Mouse (Mus musculus) embryonic facial prominence, embryonic 10.5 days (tissue): Measurements from ENCODE around the gene Car12. TPM values are rescaled to one million over a fixed set of nuclear protein-coding genes. Genes with fewer than 3 reads are reported as not detected.
"Not testable (repeated sequence)": the region's sequence is repeated elsewhere in the genome, so short reads cannot be mapped to it uniquely, and the experiment has no call there.

Experiments used
- DNase-seq: peaks from one replicate; pipeline ENCODE4 v3.0.0-alpha.2; 2017; ENCODE audit warnings: low spot score
- H3K27ac ChIP-seq: fragments of 300-500 bp; sonication (generic); replicated peaks from 2 replicates; pipeline ENCODE4 v1.5.1; 2016; ENCODE audit warnings: mild to moderate bottlenecking
- H3K27me3 ChIP-seq: fragments of 300-500 bp; sonication (generic); replicated peaks from 2 replicates; pipeline ENCODE4 v1.6.1; 2016; ENCODE audit warnings: low read depth, mild to moderate bottlenecking; ENCODE audit not compliant: poor library complexity, severe bottlenecking
- H3K36me3 ChIP-seq: fragments of 300-500 bp; sonication (generic); replicated peaks from 2 replicates; pipeline ENCODE4 v1.6.1; 2016; ENCODE audit warnings: mild to moderate bottlenecking, moderate library complexity
- H3K4me1 ChIP-seq: fragments of 300-500 bp; sonication (generic); 2 replicates; pipeline ENCODE4 v1.6.1; 2016
- H3K4me3 ChIP-seq: fragments of 300-500 bp; sonication (generic); 2 replicates; pipeline ENCODE4 v1.5.1; 2016; ENCODE audit warnings: mild to moderate bottlenecking, moderate library complexity
- H3K9me3 ChIP-seq: fragments of 300-500 bp; sonication (generic); 2 replicates; pipeline ENCODE4 v1.6.1; 2016; ENCODE audit warnings: mild to moderate bottlenecking
- WGBS: fragments of 180-500 bp; shearing (Covaris S2); methylation state at CpG from one replicate; pipeline ENCODE4 v1.1.7; 2016; 5-methylcytosine and 5-hydroxymethylcytosine counted together
- polyA plus RNA-seq: library from polyadenylated mRNA; unstranded; fragments of >200 nt; fragmentation: Nextera tagmentation; extraction: Ambion mirVana; gene quantifications from 2 replicates; pipeline ENCODE4 v1.2.1, GENCODE M21; 2016

The Car12 gene
- polyA plus RNA-seq, 1 experiment from 2014 or later = 6.5 TPM

GRCm38 (mm10) chr9:66796739-66797138 lies 83.3 kb downstream of the Car12 start, which contains the start of gene Gm10647:
TSS of gene Gm10647 (plus strand) at chr9:66797039.
- WGBS = 74% methylated on average over 5 of the region's 5 CpGs
- H3K27me3 ChIP-seq = peaks cover 9% of the 10 kb centered on the region
- peaks cover 19% of the 10 kb centered on the region for H3K4me1 ChIP-seq
- H3K9me3 ChIP-seq = no peaks in the 10 kb centered on the region
- H3K4me3 ChIP-seq = peak within 1 kb of the TSS; percentile 76
- H3K27ac ChIP-seq = peak within 1 kb of the TSS; percentile 92
- DNase-seq = no peak
- H3K36me3 ChIP-seq = no peaks in the 10 kb centered on the region

DNA sequence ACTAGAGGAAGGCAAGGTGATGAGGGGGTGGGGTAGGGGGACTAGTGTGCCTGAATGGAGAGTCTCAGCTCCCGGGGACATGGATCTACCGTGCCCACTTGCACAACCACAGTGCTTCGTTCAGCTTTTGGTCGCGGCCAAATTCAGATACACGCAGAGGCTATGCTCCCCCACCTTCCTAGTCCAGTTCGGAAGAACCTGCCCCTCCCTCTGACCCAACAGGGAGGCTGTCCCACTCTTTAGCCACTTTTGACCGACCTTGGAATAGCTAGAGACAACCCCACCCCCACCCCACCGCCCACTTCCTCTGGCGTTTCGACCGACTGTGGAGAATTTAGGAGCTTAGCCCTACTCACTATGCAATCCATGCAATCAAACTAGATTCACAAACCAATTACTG lies 88.5 kb downstream of the Car12 start:
- peaks cover 11% of the 10 kb centered on the region for H3K4me1 ChIP-seq
- 50% methylated on average over 12 of the region's 12 CpGs for WGBS
- H3K4me3 ChIP-seq = no peak overlapping the region
- no peaks in the 10 kb centered on the region for H3K36me3 ChIP-seq
- H3K27ac ChIP-seq = no peak overlapping the region
- no peak for DNase-seq
- peaks cover 52% of the 10 kb centered on the region for H3K27me3 ChIP-seq
- H3K9me3 ChIP-seq = no peaks in the 10 kb centered on the region

DNA sequence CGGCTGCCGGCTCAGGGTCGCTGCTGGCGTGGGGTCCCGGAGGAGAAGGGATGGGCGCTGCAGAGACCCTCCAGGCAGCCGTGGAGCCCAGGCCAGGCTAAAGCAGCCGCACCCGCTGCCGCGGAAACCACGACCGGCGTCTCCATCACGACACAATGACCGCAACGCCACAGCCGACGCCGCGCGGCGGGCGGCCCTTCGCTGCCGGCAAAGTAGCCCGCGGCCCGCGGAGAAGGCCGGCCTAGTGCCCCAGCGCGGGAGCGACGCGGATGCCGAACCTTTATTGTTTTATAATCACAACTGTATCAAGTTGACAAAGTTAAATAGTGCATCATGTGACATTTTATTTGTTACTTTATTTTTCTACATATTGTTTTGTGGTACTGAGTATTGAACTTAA lies 92.5 kb downstream of the Car12 start:
- H3K36me3 ChIP-seq, H3K9me3 ChIP-seq: not testable (repeated sequence)
- Histone ChIP-seq H3K27ac (peak overlapping the region; percentile 63; the same call in 1 of the 2 replicates), H3K4me1 (peaks cover 11% of the 10 kb centered on the region), H3K27me3 (peaks cover 66% of the 10 kb centered on the region), H3K4me3 (peak overlapping the region; percentile 51)
- peak; percentile 54 for DNase-seq
- WGBS = 1% methylated on average over 36 of the region's 37 CpGs

GRCm38 (mm10) chr9:66813392-66813791 lies 99.9 kb downstream of the Car12 start:
- Histone ChIP-seq H3K4me3 (no peak overlapping the region), H3K36me3 (no peaks in the 10 kb centered on the region), H3K4me1 (peaks cover 24% of the 10 kb centered on the region), H3K27ac (no peak overlapping the region), H3K9me3 (no peaks in the 10 kb centered on the region), H3K27me3 (peaks cover 4% of the 10 kb centered on the region; the same call in 1 of the 2 replicates)
- no peak for DNase-seq
- WGBS = 9% methylated on average over 2 of the region's 2 CpGs

Other genes with a start within 250 kb of the Car12 start
- 1.3 and 1.4 TPM in 2 replicates for gene Fbxl22, start 199.1 kb upstream of the Car12 start, polyA plus RNA-seq
- gene Usp3, start 120.5 kb upstream of the Car12 start, polyA plus RNA-seq = 103 and 106 TPM in 2 replicates
- gene Aph1b, start 81.8 kb downstream of the Car12 start, polyA plus RNA-seq = 9.5 and 9.6 TPM in 2 replicates
- gene Gm10647, start 83.4 kb downstream of the Car12 start, polyA plus RNA-seq = 0.57 and 0.62 TPM in 2 replicates
- gene Aph1c, start 121.0 kb downstream of the Car12 start, polyA plus RNA-seq = 1.7 and 1.8 TPM in 2 replicates
- gene Rab8b, start 206.0 kb downstream of the Car12 start, polyA plus RNA-seq = 21.4 and 23.9 TPM in 2 replicates
- 777 and 806 TPM in 2 replicates for gene Rps27l, start 232.4 kb downstream of the Car12 start, polyA plus RNA-seq